26 mouse cellular contexts compared by ENCODE assay signal in the genomic region with DNA sequence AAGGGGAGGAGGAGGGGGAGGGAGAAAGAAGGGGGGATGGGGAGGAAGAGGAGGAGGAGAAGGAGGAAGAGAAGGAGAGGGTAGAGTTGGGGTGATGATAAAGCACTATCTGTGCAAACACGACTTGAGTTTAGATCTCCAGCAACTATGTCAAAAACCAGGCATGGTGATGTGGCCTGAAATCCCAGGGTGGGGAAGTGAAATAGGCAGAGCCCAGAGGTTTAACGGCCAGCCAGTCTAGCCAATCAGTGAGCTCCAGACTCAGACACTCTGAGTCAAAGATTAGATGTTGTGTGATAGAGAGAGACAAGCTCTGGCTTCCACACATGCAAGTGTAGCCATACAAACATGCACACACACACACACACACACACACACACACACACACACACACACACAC.
"Had no signal": no experiment of that assay in that cellular context is flagged by ENCODE, and none has a peak within 500 bp of the region (broad histone marks: within the 10 kb centered on the region; RNA-seq: fewer than 3 reads in every experiment).

No protein-coding gene starts in this region.

- DNase-seq: cerebellum, adult 9-10 months; cerebellum, adult 9-11 months; cerebellum, postnatal 10 days; cerebellum, postnatal 14 days; cerebellum, postnatal 25 days; cerebellum, postnatal 36 days; embryo, embryonic 11 days; forebrain, postnatal 0 days; gastrocnemius, adult 2 months; gastrocnemius, postnatal 10 days; gastrocnemius, postnatal 14 days; gastrocnemius, postnatal 25 days; gastrocnemius, postnatal 36 days; heart, adult 11 months; heart, adult 18-20 months; heart, adult 2 months had no signal

- H3K4me3 ChIP-seq: embryonic facial prominence, embryonic 10.5 days; embryonic facial prominence, embryonic 12.5 days; embryonic facial prominence, embryonic 13.5 days; embryonic facial prominence, embryonic 15.5 days; erythroblast, embryonic 14.5 days; forebrain, embryonic 10.5 days; forebrain, embryonic 12.5 days; forebrain, embryonic 13.5 days; forebrain, embryonic 15.5 days; gastrocnemius, adult 2 months; heart, adult 2 months; heart, embryonic 10.5 days had no signal

- H3K27me3 ChIP-seq: embryonic facial prominence, embryonic 12.5 days; embryonic facial prominence, embryonic 13.5 days; embryonic facial prominence, embryonic 15.5 days; forebrain, embryonic 12.5 days; forebrain, embryonic 13.5 days; forebrain, embryonic 15.5 days had no signal

- H3K4me1 ChIP-seq: forebrain, embryonic 15.5 days had no signal

- H3K36me3 ChIP-seq: embryonic facial prominence, embryonic 10.5 days; embryonic facial prominence, embryonic 12.5 days; embryonic facial prominence, embryonic 13.5 days; embryonic facial prominence, embryonic 15.5 days; forebrain, embryonic 10.5 days; forebrain, embryonic 12.5 days; forebrain, embryonic 15.5 days; heart, embryonic 10.5 days had no signal

- H3K9me3 ChIP-seq: embryonic facial prominence, embryonic 10.5 days; embryonic facial prominence, embryonic 12.5 days; embryonic facial prominence, embryonic 13.5 days; embryonic facial prominence, embryonic 15.5 days; forebrain, embryonic 10.5 days; forebrain, embryonic 12.5 days; forebrain, embryonic 13.5 days; forebrain, embryonic 15.5 days; heart, embryonic 10.5 days had no signal

- H3K27ac ChIP-seq: embryonic facial prominence, embryonic 10.5 days; embryonic facial prominence, embryonic 12.5 days; embryonic facial prominence, embryonic 13.5 days; embryonic facial prominence, embryonic 15.5 days; forebrain, embryonic 10.5 days; forebrain, embryonic 12.5 days; forebrain, embryonic 13.5 days; forebrain, embryonic 15.5 days; gastrocnemius, adult 2 months; heart, adult 2 months; heart, embryonic 10.5 days had no signal

- H3K9ac ChIP-seq: embryonic facial prominence, embryonic 12.5 days; embryonic facial prominence, embryonic 13.5 days; embryonic facial prominence, embryonic 15.5 days; forebrain, embryonic 12.5 days; forebrain, embryonic 13.5 days; forebrain, embryonic 15.5 days; forebrain, postnatal 0 days had no signal
